Mouse (Mus musculus) embryonic fibroblast, embryonic 13.5 days (primary cell): ENCODE measurements at regions not wholly inside any gene's neighbourhood (a gene's known extent, or its start where the extent isn't known, plus 50 kb on each side); places are given as distances from the start of the nearest gene placed in this dataset.

Experiments
- CTCF ChIP-seq: IDR thresholded peaks from 2 replicates; pipeline ENCODE4 v1.5.1; 2011; ENCODE audit warnings: mild to moderate bottlenecking, control low read depth, low read length, moderate library complexity, borderline replicate concordance; ENCODE audit not compliant: insufficient read depth
- POLR2A ChIP-seq: IDR thresholded peaks from 2 replicates; pipeline ENCODE4 v1.6.1; 2011; ENCODE audit warnings: low read depth, mild to moderate bottlenecking, control low read depth, low read length, moderate library complexity

GRCm38 (mm10) chr15:61355344-61355743 is 432.5 kb upstream of the A1bg start:
- TF ChIP-seq CTCF = no peak
- TF ChIP-seq POLR2A = no peak
